Mouse (Mus musculus): ENCODE data around the gene Trim71. TPM values are rescaled to one million over a fixed set of nuclear protein-coding genes. Genes with fewer than 3 reads are reported as not detected.

Gene Trim71
- polyA plus RNA-seq, 1 experiment from 2014 or later: 0.23 TPM

DNA sequence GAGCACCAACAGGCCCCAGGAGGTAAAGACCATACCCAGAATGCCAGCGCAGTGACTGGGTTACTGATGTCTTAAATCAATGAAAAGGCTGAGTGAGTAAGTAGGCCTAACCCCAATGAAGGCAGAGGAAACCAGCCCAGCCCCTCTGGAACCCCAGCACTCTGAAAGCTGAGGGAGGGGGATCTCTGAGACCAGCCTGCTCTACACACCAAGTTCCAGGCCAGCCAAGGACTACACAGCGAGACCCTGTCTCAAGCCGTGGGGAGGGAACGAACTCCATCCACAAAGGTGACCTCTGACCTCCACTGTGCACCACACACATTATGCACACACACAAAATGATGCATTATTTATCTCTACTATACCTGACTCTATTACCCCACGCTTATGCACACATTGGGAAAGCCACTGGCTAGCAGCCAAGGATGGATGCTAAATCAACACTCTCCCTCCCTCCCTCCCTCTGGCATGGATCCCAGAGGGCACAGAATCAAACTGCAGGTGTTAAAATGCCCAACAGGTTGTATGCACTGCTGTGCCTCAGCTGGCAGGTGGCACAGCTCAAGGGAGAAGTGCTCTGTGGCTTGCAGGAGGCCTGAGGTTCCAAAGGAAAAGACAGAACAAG lies 9.7 kb downstream of the Trim71 start:
- Histone ChIP-seq H3K4me1 (0 out of 2 replicates have a peak, but pooled peaks cover 7% of the 10 kb centered on the region), H3K4me2 (replicated peaks) (no peak overlapping the region), H3K9me3 (replicated peaks) (no peaks in the 10 kb centered on the region), H3K27ac (replicated peaks) (no peak overlapping the region), H3K27me3 (peaks cover 12% of the 10 kb centered on the region; the same call in 1 of the 2 replicates), H3K36me3 (no peaks in the 10 kb centered on the region), H3K4me3 (replicated peaks) (no peak overlapping the region), H3K9ac (no peak overlapping the region)
- WGBS: 59% methylated on average over 5 of the region's 5 CpGs
- peak; percentile 61 for ATAC-seq (ENCODE audit: insufficient number of reproducible peaks, low FRiP score, low TSS enrichment, low read depth)

DNA sequence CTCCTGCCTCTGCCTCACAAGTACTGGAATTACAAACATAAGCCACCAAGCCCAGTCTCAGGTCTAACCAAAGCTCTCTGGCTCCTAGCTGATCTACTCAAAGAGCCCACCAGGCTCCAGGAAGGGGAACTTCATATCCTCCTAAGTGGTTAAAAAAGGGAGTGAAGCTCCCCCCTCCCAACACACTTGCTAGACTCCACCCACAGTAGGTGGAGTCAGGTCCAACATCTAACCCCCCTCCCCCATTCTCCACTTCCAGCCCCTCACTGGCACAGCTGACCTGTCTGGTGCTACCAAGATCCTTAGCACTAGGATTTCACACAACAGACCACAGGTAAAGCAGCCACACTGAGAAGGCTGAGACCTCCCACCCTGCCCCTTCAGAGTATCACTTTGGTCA lies 10.3 kb downstream of the Trim71 start:
- H3K4me3 ChIP-seq (replicated peaks): no peak overlapping the region
- H3K4me2 ChIP-seq (replicated peaks): no peak overlapping the region
- H3K27me3 ChIP-seq: peaks cover 6% of the 10 kb centered on the region; the same call in 1 of the 2 replicates
- H3K9ac ChIP-seq: no peak overlapping the region
- H3K27ac ChIP-seq (replicated peaks): no peak overlapping the region
- no peaks in the 10 kb centered on the region for H3K36me3 ChIP-seq
- 0 out of 2 replicates have a peak, but pooled peaks cover 7% of the 10 kb centered on the region for H3K4me1 ChIP-seq
- no peak for ATAC-seq (ENCODE audit: insufficient number of reproducible peaks, low FRiP score, low TSS enrichment, low read depth)
- H3K9me3 ChIP-seq (replicated peaks): no peaks in the 10 kb centered on the region

DNA sequence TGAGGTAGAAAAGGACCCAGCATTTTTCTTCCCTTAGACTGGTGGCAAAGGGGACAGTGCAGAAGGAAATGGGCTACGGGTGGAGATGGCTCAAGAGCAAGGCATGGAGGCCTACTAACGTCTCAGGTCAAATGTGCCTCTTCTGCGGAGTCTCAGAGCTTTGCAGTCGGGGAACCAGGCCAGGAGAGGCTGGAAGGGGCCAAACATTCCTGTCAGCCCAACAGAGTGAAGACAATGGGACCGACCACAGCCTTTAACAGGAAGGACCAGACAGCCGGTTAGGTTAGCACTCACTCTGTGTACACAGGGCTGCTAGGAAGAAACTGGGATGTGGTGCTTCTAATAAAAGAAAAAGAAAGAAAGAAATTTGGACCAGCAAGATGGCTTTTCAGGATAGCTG lies 14.1 kb downstream of the Trim71 start:
- no peak overlapping the region for H3K9ac ChIP-seq
- no peaks in the 10 kb centered on the region for H3K9me3 ChIP-seq (replicated peaks)
- no peak overlapping the region for H3K4me3 ChIP-seq (replicated peaks)
- no peak for ATAC-seq (ENCODE audit: insufficient number of reproducible peaks, low FRiP score, low TSS enrichment, low read depth)
- H3K4me2 ChIP-seq (replicated peaks): no peak overlapping the region
- no peaks in the 10 kb centered on the region for H3K27me3 ChIP-seq
- H3K36me3 ChIP-seq: no peaks in the 10 kb centered on the region
- 37% methylated on average over 6 of the region's 6 CpGs for WGBS
- H3K27ac ChIP-seq (replicated peaks): no peak overlapping the region
- peaks cover 9% of the 10 kb centered on the region; the same call in 1 of the 2 replicates for H3K4me1 ChIP-seq

DNA sequence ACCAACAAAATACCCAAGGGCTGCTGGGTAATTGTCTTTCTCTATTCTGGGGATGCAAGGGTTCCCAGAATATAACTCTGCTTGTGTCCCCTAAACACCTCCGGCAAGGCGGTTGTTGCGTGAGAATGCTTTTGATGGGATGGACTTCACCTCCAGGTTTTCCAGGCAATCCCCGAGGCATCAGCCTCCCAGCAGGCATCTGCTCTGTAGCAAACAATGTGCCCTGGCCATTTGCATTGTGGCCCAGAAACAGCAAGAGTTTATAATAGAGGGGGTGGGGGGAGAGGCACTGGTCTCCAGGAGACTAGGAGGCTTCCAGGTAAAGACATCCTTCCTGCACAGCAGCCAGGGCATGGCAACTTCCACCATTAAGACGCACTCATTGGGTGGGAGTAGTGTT lies 15.1 kb downstream of the Trim71 start:
- Histone ChIP-seq H3K9ac (no peak overlapping the region), H3K27ac (replicated peaks) (no peak overlapping the region), H3K4me2 (replicated peaks) (no peak overlapping the region), H3K27me3 (no peaks in the 10 kb centered on the region), H3K4me1 (peaks cover 12% of the 10 kb centered on the region; the same call in 1 of the 2 replicates), H3K9me3 (replicated peaks) (no peaks in the 10 kb centered on the region), H3K4me3 (replicated peaks) (no peak overlapping the region), H3K36me3 (no peaks in the 10 kb centered on the region)
- 58% methylated on average over 5 of the region's 5 CpGs for WGBS
- ATAC-seq (ENCODE audit: insufficient number of reproducible peaks, low FRiP score, low TSS enrichment, low read depth): no peak

DNA sequence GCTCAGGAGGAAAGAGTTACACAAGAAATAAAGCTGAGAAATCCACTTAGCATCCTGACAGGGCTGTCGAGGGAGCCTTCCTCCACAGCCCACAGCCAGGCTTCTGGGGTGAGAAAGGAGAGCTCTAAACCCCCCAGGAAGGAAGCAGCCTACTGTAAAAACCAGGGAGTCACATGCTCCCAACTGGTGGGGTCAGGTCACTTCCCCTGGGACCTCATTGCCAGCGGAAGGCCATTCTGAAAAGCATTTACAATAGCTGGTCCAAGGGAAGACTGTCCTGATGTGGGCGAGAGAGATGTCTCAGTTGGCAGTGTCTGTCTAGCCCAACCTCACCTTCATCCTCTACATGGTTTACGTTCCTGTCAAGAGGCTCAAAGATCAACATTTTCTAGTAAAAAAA lies 15.7 kb downstream of the Trim71 start:
- Histone ChIP-seq H3K27me3 (no peaks in the 10 kb centered on the region), H3K36me3 (no peaks in the 10 kb centered on the region), H3K4me2 (replicated peaks) (no peak overlapping the region), H3K27ac (replicated peaks) (no peak overlapping the region), H3K9ac (no peak overlapping the region), H3K4me3 (replicated peaks) (no peak overlapping the region), H3K4me1 (peaks cover 15% of the 10 kb centered on the region; the same call in 1 of the 2 replicates), H3K9me3 (replicated peaks) (no peaks in the 10 kb centered on the region)
- 51% methylated on average over 4 of the region's 4 CpGs for WGBS
- no peak for ATAC-seq (ENCODE audit: insufficient number of reproducible peaks, low FRiP score, low TSS enrichment, low read depth)

DNA sequence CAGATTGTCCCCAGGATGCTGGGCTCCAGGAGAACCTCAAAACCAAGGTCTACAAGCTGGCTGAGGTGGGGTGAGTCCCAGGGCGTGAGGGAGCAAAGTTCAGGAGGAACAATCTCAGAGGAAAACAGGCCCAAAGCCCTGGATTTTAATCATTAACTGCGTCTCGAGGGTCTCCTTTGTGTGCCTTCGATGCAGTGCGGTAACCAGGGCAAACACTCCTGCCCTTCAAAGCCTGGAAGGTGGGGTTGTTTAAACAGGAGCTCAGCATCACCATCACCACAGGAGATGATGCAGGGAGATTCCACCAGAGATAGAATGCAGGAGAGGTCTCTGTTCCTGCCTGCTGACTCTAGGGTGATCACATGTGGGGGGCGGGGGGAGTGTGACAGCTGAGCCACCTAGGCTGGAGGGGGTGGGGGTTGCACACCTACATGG lies 16.5 kb downstream of the Trim71 start:
- Histone ChIP-seq H3K4me2 (replicated peaks) (no peak overlapping the region), H3K36me3 (no peaks in the 10 kb centered on the region), H3K9ac (no peak overlapping the region), H3K9me3 (replicated peaks) (no peaks in the 10 kb centered on the region), H3K27ac (replicated peaks) (no peak overlapping the region), H3K27me3 (no peaks in the 10 kb centered on the region), H3K4me3 (replicated peaks) (no peak overlapping the region), H3K4me1 (peaks cover 15% of the 10 kb centered on the region; the same call in 1 of the 2 replicates)
- 52% methylated on average over 6 of the region's 6 CpGs for WGBS
- no peak for ATAC-seq (ENCODE audit: insufficient number of reproducible peaks, low FRiP score, low TSS enrichment, low read depth)

DNA sequence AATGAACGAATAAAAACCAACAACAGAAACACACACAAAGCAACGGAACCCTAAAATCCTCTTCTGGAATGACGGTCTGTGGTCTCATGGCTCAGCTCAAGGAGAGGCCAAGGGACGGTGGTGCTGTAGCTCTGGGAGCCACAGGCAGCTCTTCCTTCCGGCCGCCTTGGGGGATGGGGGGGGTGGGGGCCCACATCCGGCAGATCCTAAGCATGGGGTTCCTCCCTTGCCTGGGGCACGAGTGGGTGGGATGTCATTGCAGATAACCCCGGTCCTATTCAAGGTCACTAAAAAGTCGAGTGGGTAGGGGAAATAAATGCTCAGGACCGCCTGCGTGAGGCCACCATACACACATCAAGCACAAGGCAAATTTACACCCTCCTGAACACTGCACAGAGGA lies 17.4 kb downstream of the Trim71 start:
- Histone ChIP-seq H3K27ac (replicated peaks) (no peak overlapping the region), H3K9ac (no peak overlapping the region), H3K4me3 (replicated peaks) (no peak overlapping the region), H3K36me3 (no peaks in the 10 kb centered on the region), H3K9me3 (replicated peaks) (no peaks in the 10 kb centered on the region), H3K4me2 (replicated peaks) (no peak overlapping the region), H3K27me3 (no peaks in the 10 kb centered on the region), H3K4me1 (peaks cover 15% of the 10 kb centered on the region; the same call in 1 of the 2 replicates)
- whole genome bisulfite sequencing: 55% methylated on average over 12 of the region's 12 CpGs
- ATAC-seq (ENCODE audit: insufficient number of reproducible peaks, low FRiP score, low TSS enrichment, low read depth): no peak

DNA sequence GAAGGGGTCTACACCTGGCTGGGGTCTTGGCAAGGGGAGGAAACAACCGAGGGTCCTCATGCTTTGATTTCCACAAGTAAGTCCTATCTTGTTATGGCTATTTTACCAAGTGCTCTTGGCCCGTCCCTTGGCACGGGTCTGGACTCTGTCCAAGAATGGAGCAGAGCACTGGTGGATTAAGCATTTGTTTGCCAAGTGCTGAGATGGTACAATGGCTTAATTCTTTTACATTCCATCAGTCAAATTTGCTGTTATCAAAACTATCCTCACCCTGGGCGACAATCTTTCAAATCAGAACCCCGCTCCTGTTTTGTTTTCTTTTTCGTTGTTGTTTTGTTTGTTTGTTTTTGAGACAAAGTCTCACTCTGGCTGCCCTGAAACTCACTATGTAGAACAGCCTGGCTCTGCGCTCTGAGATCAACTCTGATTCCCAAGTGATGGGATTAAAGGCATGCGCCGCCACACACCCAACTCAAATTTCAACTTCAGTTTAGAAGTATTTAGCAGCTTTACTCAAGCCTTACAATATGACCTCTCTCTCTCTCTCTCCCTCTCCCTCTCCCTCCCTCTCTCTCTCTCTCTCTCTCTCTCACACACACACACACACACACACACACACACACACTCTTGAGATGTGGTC lies 19.3 kb downstream of the Trim71 start:
- no peak overlapping the region for H3K4me2 ChIP-seq (replicated peaks)
- H3K4me1 ChIP-seq: peaks cover 19% of the 10 kb centered on the region; the same call in 1 of the 2 replicates
- H3K27ac ChIP-seq (replicated peaks): no peak overlapping the region
- H3K27me3 ChIP-seq: no peaks in the 10 kb centered on the region
- H3K4me3 ChIP-seq (replicated peaks): no peak overlapping the region
- H3K9ac ChIP-seq: no peak overlapping the region
- WGBS: 32% methylated on average over 9 of the region's 9 CpGs
- H3K36me3 ChIP-seq: no peaks in the 10 kb centered on the region
- no peak for ATAC-seq (ENCODE audit: insufficient number of reproducible peaks, low FRiP score, low TSS enrichment, low read depth)
- no peaks in the 10 kb centered on the region for H3K9me3 ChIP-seq (replicated peaks)

DNA sequence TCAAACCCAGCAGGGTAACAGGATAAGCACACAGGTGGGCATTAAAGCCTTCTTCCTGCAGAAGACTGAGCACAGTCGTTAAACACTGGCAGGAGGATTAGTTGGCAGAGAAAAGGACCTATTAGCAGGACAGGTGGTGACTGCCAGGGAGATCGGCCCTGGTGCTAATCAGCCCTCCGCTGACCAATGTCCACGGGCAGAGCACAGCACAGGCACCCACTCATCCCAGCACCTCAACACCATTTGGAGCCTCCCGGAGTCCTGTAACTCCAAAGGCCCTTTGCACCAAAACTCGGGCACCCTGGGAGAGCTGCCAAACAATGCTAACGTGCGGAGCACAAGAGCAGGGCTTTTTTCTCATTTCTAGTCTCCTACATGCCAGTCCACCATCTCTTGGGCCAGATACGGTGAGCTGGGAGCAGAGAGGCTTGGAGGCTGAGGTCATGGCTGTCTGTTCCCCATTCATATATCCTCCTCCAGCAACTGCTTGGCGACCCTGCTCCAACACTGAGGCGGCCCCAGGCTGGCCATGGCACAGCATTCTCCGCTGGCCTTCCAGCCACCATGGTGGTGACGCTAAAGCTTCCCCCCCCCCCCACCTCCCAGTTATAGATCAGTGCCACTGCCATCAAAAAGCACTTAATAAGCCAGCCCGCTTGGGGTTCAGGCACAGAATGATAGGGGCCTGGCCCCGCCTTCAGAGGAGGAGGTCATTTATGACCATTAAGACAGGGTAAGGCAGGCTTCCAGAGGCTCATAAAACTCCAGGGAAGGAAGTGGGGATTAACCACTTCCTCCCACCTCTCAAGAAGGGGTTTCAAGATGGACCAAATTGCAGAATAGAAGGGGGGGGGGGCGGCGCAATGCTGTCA lies 20.1 kb downstream of the Trim71 start:
- Histone ChIP-seq H3K4me3 (replicated peaks) (no peak overlapping the region), H3K4me1 (peaks cover 19% of the 10 kb centered on the region; the same call in 1 of the 2 replicates), H3K27ac (replicated peaks) (no peak overlapping the region), H3K4me2 (replicated peaks) (no peak overlapping the region), H3K27me3 (no peaks in the 10 kb centered on the region), H3K9me3 (replicated peaks) (no peaks in the 10 kb centered on the region), H3K9ac (no peak overlapping the region), H3K36me3 (no peaks in the 10 kb centered on the region)
- 72% methylated on average over 17 of the region's 17 CpGs for WGBS
- no peak for ATAC-seq (ENCODE audit: insufficient number of reproducible peaks, low FRiP score, low TSS enrichment, low read depth)

DNA sequence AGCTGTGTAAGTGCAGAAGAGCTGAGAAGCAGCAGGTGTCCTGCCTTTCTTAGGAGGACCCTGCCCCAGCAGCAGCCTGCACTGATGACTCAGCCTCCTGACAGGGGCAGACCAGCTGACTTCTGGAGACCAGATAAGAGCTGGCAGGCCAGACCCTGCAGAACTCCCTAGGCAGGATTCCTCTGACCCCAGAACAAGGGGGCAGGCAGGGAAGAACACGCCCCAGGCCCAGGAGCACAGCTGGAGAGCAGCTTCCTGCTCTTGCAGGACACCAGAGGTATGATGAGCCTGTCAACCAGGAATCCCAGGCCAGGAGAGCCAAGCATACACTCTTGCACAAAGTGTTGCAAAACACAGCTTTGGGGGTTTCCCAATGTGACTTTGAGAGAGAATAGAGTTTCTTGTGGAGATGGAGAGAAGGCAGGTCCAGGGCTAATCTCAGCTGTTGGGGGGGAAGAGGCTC lies 22.9 kb downstream of the Trim71 start:
- H3K4me1 ChIP-seq: peaks cover 19% of the 10 kb centered on the region; the same call in 1 of the 2 replicates
- H3K27ac ChIP-seq (replicated peaks): no peak overlapping the region
- ATAC-seq (ENCODE audit: insufficient number of reproducible peaks, low FRiP score, low TSS enrichment, low read depth): no peak
- no peak overlapping the region for H3K4me2 ChIP-seq (replicated peaks)
- no peak overlapping the region for H3K4me3 ChIP-seq (replicated peaks)
- H3K27me3 ChIP-seq: no peaks in the 10 kb centered on the region
- no peak overlapping the region for H3K9ac ChIP-seq
- 40% methylated on average over 1 of the region's 1 CpGs for WGBS
- H3K36me3 ChIP-seq: no peaks in the 10 kb centered on the region
- H3K9me3 ChIP-seq (replicated peaks): no peaks in the 10 kb centered on the region

DNA sequence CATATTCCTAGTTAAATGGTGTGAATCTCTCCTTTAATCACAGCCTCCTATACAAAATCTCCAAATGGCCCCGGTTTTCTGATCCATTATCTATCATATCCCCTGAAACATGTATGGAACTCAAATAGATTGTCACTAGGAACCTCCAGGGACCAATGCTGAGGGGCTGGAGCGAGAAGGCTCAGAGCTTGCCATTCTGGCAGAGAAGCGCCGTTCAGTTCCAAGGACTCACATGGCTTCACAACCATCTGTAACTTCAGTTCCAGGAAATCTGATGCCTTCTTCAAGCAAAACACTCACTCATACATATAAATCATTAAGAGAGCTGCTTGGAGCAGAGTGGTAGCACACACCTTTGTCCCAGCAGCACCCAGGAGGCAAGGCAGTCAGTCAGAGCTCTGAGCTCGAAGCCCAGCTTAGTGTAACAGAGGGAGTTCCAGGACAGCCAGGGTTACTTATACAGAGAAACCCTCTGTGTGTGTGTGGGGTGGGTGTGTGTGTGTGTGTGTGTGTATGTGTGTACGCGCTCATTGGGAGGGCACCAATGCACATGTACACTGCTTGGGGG lies 25.1 kb downstream of the Trim71 start:
- Histone ChIP-seq H3K9ac (no peak overlapping the region), H3K4me2 (replicated peaks) (no peak overlapping the region), H3K27me3 (no peaks in the 10 kb centered on the region), H3K4me1 (0 out of 2 replicates have a peak, but pooled peaks cover 6% of the 10 kb centered on the region), H3K36me3 (no peaks in the 10 kb centered on the region), H3K4me3 (replicated peaks) (no peak overlapping the region), H3K9me3 (replicated peaks) (no peaks in the 10 kb centered on the region), H3K27ac (replicated peaks) (no peak overlapping the region)
- 61% methylated on average over 7 of the region's 7 CpGs for WGBS
- no peak for ATAC-seq (ENCODE audit: insufficient number of reproducible peaks, low FRiP score, low TSS enrichment, low read depth)

Data from embryonic facial prominence, embryonic 15.5 days (tissue).